In the genomic region with DNA sequence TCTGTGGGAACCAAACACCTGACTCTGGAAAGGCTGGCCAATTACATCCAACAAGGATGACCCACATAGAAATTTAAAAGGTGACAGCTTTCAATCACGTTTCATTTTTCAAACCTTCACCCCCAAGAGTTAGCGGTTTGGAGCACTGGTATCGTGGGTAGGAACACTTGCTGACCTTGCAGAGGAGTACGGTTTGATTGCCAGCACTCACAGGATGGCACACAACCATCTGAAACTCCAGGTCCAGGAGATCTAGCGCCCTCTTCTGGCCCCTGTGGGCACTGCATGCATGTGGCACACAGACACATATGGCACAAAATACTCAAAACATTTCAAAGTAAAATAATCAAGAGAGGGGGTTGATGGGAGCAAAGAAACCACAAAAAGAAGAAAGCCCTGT, we compare ENCODE assay signal across 9 mouse cellular contexts. TPM values are rescaled to one million over a fixed set of nuclear protein-coding genes. Genes with fewer than 3 reads are reported as not detected.
A peak's percentile ranks its signal among the peaks of the same experiment; 100 is the strongest.
DNase-seq lines count a peak whose midpoint lies in the region; ATAC-seq and TF ChIP-seq lines count a peak whose summit lies in the region.
"Had no signal": no experiment of that assay in that cellular context is flagged by ENCODE, and none has a peak within 500 bp of the region (broad histone marks: within the 10 kb centered on the region; RNA-seq: fewer than 3 reads in every experiment).

No protein-coding gene starts in this region.

- H3K9me3 ChIP-seq in heart, embryonic 11.5 days (replicated peaks; ENCODE audit: control insufficient read depth, low read length): no peaks in the 10 kb centered on the region
- no peaks in the 10 kb centered on the region for H3K9me3 ChIP-seq in liver, postnatal 0 days (ENCODE audit: low read length)

- no peak for ATAC-seq in heart, embryonic 11.5 days (replicated peaks; ENCODE audit: insufficient number of reproducible peaks, low FRiP score, low TSS enrichment)
- ATAC-seq in liver, postnatal 0 days: no peak

- H3K4me3 ChIP-seq in heart, adult 2 months: no peak overlapping the region
- H3K4me3 ChIP-seq in heart, embryonic 11.5 days (ENCODE audit: low read depth, low read length): no peak overlapping the region
- H3K4me3 ChIP-seq in testis, adult 2 months (ENCODE audit: control insufficient read depth, low read depth, low read length): peak overlapping the region; percentile 14
- H3K4me3 ChIP-seq in liver, postnatal 0 days (ENCODE audit: low read depth, low read length): no peak overlapping the region

- TF ChIP-seq CTCF in heart, adult 2 months (IDR thresholded peaks at IDR 0.05): peak; percentile 57
- TF ChIP-seq CTCF in testis, adult 2 months (IDR thresholded peaks at IDR 0.05; ENCODE audit: control insufficient read depth, insufficient read depth, insufficient replicate concordance, low read depth, low read length): peak; percentile 86; the same call in 1 of the 2 replicates
- peak; percentile 71 for TF ChIP-seq CTCF in liver, postnatal 0 days (IDR thresholded peaks at IDR 0.05; ENCODE audit: low read depth)

- H3K9ac ChIP-seq in heart, adult 2 months (ENCODE audit: low read depth, low read length): no peak overlapping the region
- no peak overlapping the region for H3K9ac ChIP-seq in heart, embryonic 11.5 days (ENCODE audit: low read depth, low read length)
- no peak overlapping the region for H3K9ac ChIP-seq in liver, postnatal 0 days (replicated peaks)

- no peak for TF ChIP-seq EP300 in heart, adult 2 months (IDR thresholded peaks at IDR 0.05; ENCODE audit: insufficient read depth, low read depth, low read length)
- no peak for TF ChIP-seq EP300 in liver, postnatal 0 days (IDR thresholded peaks at IDR 0.05; ENCODE audit: low read depth)

- no peak overlapping the region for H3K4me2 ChIP-seq in heart, embryonic 11.5 days
- H3K4me2 ChIP-seq in liver, postnatal 0 days (ENCODE audit: low read depth, low read length): no peak overlapping the region

- H3K79me2 ChIP-seq in heart, adult 2 months (replicated peaks; ENCODE audit: control insufficient read depth, insufficient read depth, low read length): no peaks in the 10 kb centered on the region

- H3K4me1 ChIP-seq in heart, adult 2 months (ENCODE audit: control insufficient read depth, insufficient read depth, low read length): no peaks in the 10 kb centered on the region
- H3K4me1 ChIP-seq in heart, embryonic 11.5 days (ENCODE audit: control insufficient read depth, insufficient read depth, low read length): no peaks in the 10 kb centered on the region
- peaks cover 3% of the 10 kb centered on the region for H3K4me1 ChIP-seq in testis, adult 2 months (ENCODE audit: control insufficient read depth, insufficient read depth, low read length)
- H3K4me1 ChIP-seq in liver, postnatal 0 days (ENCODE audit: insufficient read depth): peaks cover 10% of the 10 kb centered on the region; the same call in 1 of the 2 replicates

- TF ChIP-seq POLR2A in heart, adult 2 months (IDR thresholded peaks at IDR 0.05; ENCODE audit: insufficient read depth, low read depth, low read length): no peak
- TF ChIP-seq POLR2A in testis, adult 2 months (IDR thresholded peaks at IDR 0.05; ENCODE audit: control insufficient read depth, low read depth, low read length): no peak

- 60% methylated on average over 5 of the region's 5 CpGs for WGBS in heart, adult 2 months
- 56% methylated on average over 5 of the region's 5 CpGs for WGBS in heart, embryonic 11.5 days (ENCODE audit: insufficient replicate concordance)
- 66% methylated on average over 5 of the region's 5 CpGs for WGBS in liver, postnatal 0 days (ENCODE audit: insufficient replicate concordance)

- no peaks in the 10 kb centered on the region for H3K36me3 ChIP-seq in heart, adult 2 months (ENCODE audit: control insufficient read depth, insufficient read depth, low read length)
- no peaks in the 10 kb centered on the region for H3K36me3 ChIP-seq in heart, embryonic 11.5 days (ENCODE audit: control insufficient read depth, insufficient read depth, low read length)
- no peaks in the 10 kb centered on the region for H3K36me3 ChIP-seq in testis, adult 2 months (ENCODE audit: control insufficient read depth, insufficient read depth, low read length)
- no peaks in the 10 kb centered on the region for H3K36me3 ChIP-seq in liver, postnatal 0 days (replicated peaks; ENCODE audit: insufficient read depth, low read length)

- DNase-seq in heart, adult 2 months: no peak
- DNase-seq in testis, postnatal 14 days (ENCODE audit: low spot score): no peak
- DNase-seq in liver, postnatal 0 days: peak; percentile 56
- no peak for DNase-seq in frontal cortex, postnatal 14 days (ENCODE audit: low spot score in 2 of 2)
- DNase-seq in adrenal gland, adult 8-10 months: no peak
- DNase-seq in left cerebral cortex, postnatal 36 days (ENCODE audit: low spot score in 2 of 2): no peak

- no peaks in the 10 kb centered on the region for H3K27me3 ChIP-seq in heart, adult 2 months (ENCODE audit: control insufficient read depth, insufficient read depth, low read length)
- H3K27me3 ChIP-seq in heart, embryonic 11.5 days (ENCODE audit: control insufficient read depth, insufficient read depth, low read length): no peaks in the 10 kb centered on the region
- H3K27me3 ChIP-seq in testis, adult 2 months (ENCODE audit: control insufficient read depth, insufficient read depth, low read length): no peaks in the 10 kb centered on the region
- no peaks in the 10 kb centered on the region for H3K27me3 ChIP-seq in liver, postnatal 0 days (ENCODE audit: insufficient read depth, low read length)

- H3K27ac ChIP-seq in heart, adult 2 months: no peak overlapping the region
- H3K27ac ChIP-seq in heart, embryonic 11.5 days (ENCODE audit: low read depth, low read length): no peak overlapping the region
- no peak overlapping the region for H3K27ac ChIP-seq in testis, adult 2 months (ENCODE audit: control insufficient read depth, insufficient read depth, low read depth, low read length)
- H3K27ac ChIP-seq in liver, postnatal 0 days (ENCODE audit: low read depth): no peak overlapping the region

- intact Hi-C loops in heart, adult 2 months (cut with DNase I): no loop called here
- intact Hi-C loops in left cerebral cortex, postnatal 36 days (cut with DNase I): no loop called here

RNA-seq across cellular contexts. Expression of a gene that starts 3.8 kb away (rescaled TPM):
- 1 to 10 TPM; 4.1 to 7.2 TPM for total RNA-seq in heart, adult 2 months (2021)
- polyA plus RNA-seq in heart, adult 2 months (2012; rRNA removed): 2.6 and 3.1 TPM in 2 replicates
- 6.5 and 6.7 TPM in 2 replicates for polyA plus RNA-seq in heart, embryonic 11.5 days (2014; fragmentation: Nextera tagmentation; extraction: Ambion mirVana)
- polyA plus RNA-seq in testis, adult 2 months (2012; rRNA removed): 94.0 and 97.4 TPM in 2 replicates
- 3.9 and 4.0 TPM in 2 replicates for polyA plus RNA-seq in liver, postnatal 0 days (2015; fragmentation: Nextera tagmentation; extraction: Ambion mirVana)
- 10 to 100 TPM; 18.7 to 29.2 (median 21.7) TPM for total RNA-seq in adrenal gland, adult 8-10 months (2022)
- 10 to 100 TPM; 15.9 to 22.1 TPM for total RNA-seq in left cerebral cortex, postnatal 36 days (2021)

RNA-seq across cellular contexts. Expression of a gene that starts 10.4 kb away (rescaled TPM):
- 1 to 10 TPM; 2.8 to 3.4 TPM for total RNA-seq in heart, adult 2 months (2021)
- polyA plus RNA-seq in heart, adult 2 months (2012; rRNA removed): 4.8 and 4.9 TPM in 2 replicates
- polyA plus RNA-seq in heart, embryonic 11.5 days (2014; fragmentation: Nextera tagmentation; extraction: Ambion mirVana): 0.94 and 1.8 TPM in 2 replicates
- polyA plus RNA-seq in testis, adult 2 months (2012; rRNA removed): 5.4 TPM in 2 replicates
- polyA plus RNA-seq in liver, postnatal 0 days (2015; fragmentation: Nextera tagmentation; extraction: Ambion mirVana): 0.85 and 0.99 TPM in 2 replicates
- total RNA-seq in adrenal gland, adult 8-10 months (2022): 10 to 100 TPM; 18.5 to 26.6 (median 21.6) TPM
- total RNA-seq in left cerebral cortex, postnatal 36 days (2021): 10 to 100 TPM; 15.2 to 17.2 TPM

RNA-seq across cellular contexts. Expression of a gene that starts 16.2 kb away (rescaled TPM):
- total RNA-seq in heart, adult 2 months (2021): 10 to 100 TPM; 42.4 to 45.0 TPM
- polyA plus RNA-seq in heart, adult 2 months (2012; rRNA removed): 29.2 and 44.4 TPM in 2 replicates
- polyA plus RNA-seq in heart, embryonic 11.5 days (2014; fragmentation: Nextera tagmentation; extraction: Ambion mirVana): 3.3 TPM in 2 replicates
- 29.4 and 31.2 TPM in 2 replicates for polyA plus RNA-seq in testis, adult 2 months (2012; rRNA removed)
- 1.1 and 1.4 TPM in 2 replicates for polyA plus RNA-seq in liver, postnatal 0 days (2015; fragmentation: Nextera tagmentation; extraction: Ambion mirVana)
- 10 to 100 TPM; 62.9 to 88.0 (median 73.9) TPM for total RNA-seq in adrenal gland, adult 8-10 months (2022)
- 100 to 1,000 TPM; 131 to 145 TPM for total RNA-seq in left cerebral cortex, postnatal 36 days (2021)

RNA-seq across cellular contexts. Expression of a gene that starts 16.3 kb away (rescaled TPM):
- total RNA-seq in heart, adult 2 months (2021): 1 to 10 TPM; 3.2 to 6.1 TPM
- polyA plus RNA-seq in heart, adult 2 months (2012; rRNA removed): not detected in 2 replicates
- polyA plus RNA-seq in heart, embryonic 11.5 days (2014; fragmentation: Nextera tagmentation; extraction: Ambion mirVana): 0.31 TPM in 1 of 2 replicates, not detected in the other
- polyA plus RNA-seq in testis, adult 2 months (2012; rRNA removed): 2.0 and 2.2 TPM in 2 replicates
- polyA plus RNA-seq in liver, postnatal 0 days (2015; fragmentation: Nextera tagmentation; extraction: Ambion mirVana): 0.11 and 0.19 TPM in 2 replicates
- total RNA-seq in adrenal gland, adult 8-10 months (2022): 1 to 10 TPM in 3 of 4 experiments, under 1 TPM in 1; 0.99 to 9.0 (median 4.4) TPM
- total RNA-seq in left cerebral cortex, postnatal 36 days (2021): not detected
- polyA plus RNA-seq: liver, embryonic 16.5 days had no signal

RNA-seq across cellular contexts. Expression of a gene that starts 25.4 kb away (rescaled TPM):
- 10 to 100 TPM; 51.4 to 52.2 TPM for total RNA-seq in heart, adult 2 months (2021)
- 66.2 and 91.7 TPM in 2 replicates for polyA plus RNA-seq in heart, adult 2 months (2012; rRNA removed)
- 89.5 and 99.0 TPM in 2 replicates for polyA plus RNA-seq in heart, embryonic 11.5 days (2014; fragmentation: Nextera tagmentation; extraction: Ambion mirVana)
- 341 and 429 TPM in 2 replicates for polyA plus RNA-seq in testis, adult 2 months (2012; rRNA removed)
- 38.2 and 46.6 TPM in 2 replicates for polyA plus RNA-seq in liver, postnatal 0 days (2015; fragmentation: Nextera tagmentation; extraction: Ambion mirVana)
- total RNA-seq in adrenal gland, adult 8-10 months (2022): 100 to 1,000 TPM; 157 to 316 (median 238) TPM
- 100 to 1,000 TPM; 194 to 280 TPM for total RNA-seq in left cerebral cortex, postnatal 36 days (2021)

Comparison
In these comparisons a context has a peak if more than half of its experiments do, and no peak if none do; other contexts are left out.
1. RNA of a gene that starts 3.8 kb away (polyA plus RNA-seq): 94.0 to 97.4 TPM in testis, adult 2 months; 6.5 to 6.7 TPM in heart, embryonic 11.5 days, 3.9 to 4.0 TPM in liver, postnatal 0 days and 2.6 to 3.1 TPM in heart, adult 2 months; every median in the first group is over 10 times any median in the second.
2. Peak in every context shown above with its lines, with median percentiles within 50 percentile points of each other: CTCF ChIP-seq.